Mouse (Mus musculus) embryo, embryonic 10.5 days (tissue): Measurements from ENCODE around the gene Helb.

Experiments
- DNase-seq: peaks from one replicate; pipeline ENCODE4 v3.0.0-alpha.2; 2015; ENCODE audit warnings: low spot score

The Helb gene

GRCm38 (mm10) chr10:120092548-120092947, 20.2 kb downstream of the Helb start:
- no peak for DNase-seq

GRCm38 (mm10) chr10:120077850-120078249, 34.9 kb downstream of the Helb start:
- DNase-seq = no peak

- no peak for DNase-seq
Observed at GRCm38 (mm10) chr10:120066319-120066718, 46.5 kb downstream of the Helb start.

- DNase-seq = peak; percentile 74
Observed at GRCm38 (mm10) chr10:120064424-120064823, 48.4 kb downstream of the Helb start.

GRCm38 (mm10) chr10:120061238-120062130, 51.3 kb downstream of the Helb start:
- DNase-seq = no peak

GRCm38 (mm10) chr10:120060579-120061237, 52.1 kb downstream of the Helb start:
- DNase-seq = no peak

GRCm38 (mm10) chr10:120044714-120045234, 68.0 kb downstream of the Helb start:
- no peak for DNase-seq

GRCm38 (mm10) chr10:120044237-120044636, 68.5 kb downstream of the Helb start:
- no peak for DNase-seq

GRCm38 (mm10) chr10:120038194-120038593, 74.6 kb downstream of the Helb start:
- DNase-seq = no peak

- no peak for DNase-seq
Observed at GRCm38 (mm10) chr10:120035824-120036223, 77.0 kb downstream of the Helb start.

GRCm38 (mm10) chr10:120035211-120035733, 77.5 kb downstream of the Helb start:
- no peak for DNase-seq

GRCm38 (mm10) chr10:120033866-120034265, 78.9 kb downstream of the Helb start:
- no peak for DNase-seq
